Mouse (Mus musculus) midbrain, embryonic 10.5 days (tissue): ENCODE measurements around the gene Scarb1. TPM values are rescaled to one million over a fixed set of nuclear protein-coding genes. Genes with fewer than 3 reads are reported as not detected.

Experiments used
- DNase-seq: peaks from one replicate; pipeline ENCODE4 v3.0.0-alpha.2; 2017; ENCODE audit warnings: low spot score
- H3K27ac ChIP-seq: fragments of 300-500 bp; sonication (generic); replicated peaks from 2 replicates; pipeline ENCODE4 v1.5.1; 2016; ENCODE audit warnings: mild to moderate bottlenecking
- H3K27me3 ChIP-seq: fragments of 300-500 bp; sonication (generic); 2 replicates; pipeline ENCODE4 v1.6.1; 2016; ENCODE audit warnings: low read depth, mild to moderate bottlenecking; ENCODE audit not compliant: poor library complexity, severe bottlenecking
- H3K36me3 ChIP-seq: fragments of 300-500 bp; sonication (generic); 2 replicates; pipeline ENCODE4 v1.6.1; 2016; ENCODE audit warnings: mild to moderate bottlenecking, moderate library complexity
- H3K4me1 ChIP-seq: fragments of 300-500 bp; sonication (generic); 2 replicates; pipeline ENCODE4 v1.6.1; 2016
- H3K4me3 ChIP-seq: fragments of 300-500 bp; sonication (generic); 2 replicates; pipeline ENCODE4 v1.5.1; 2016; ENCODE audit warnings: mild to moderate bottlenecking, moderate library complexity
- H3K9me3 ChIP-seq: fragments of 300-500 bp; sonication (generic); replicated peaks from 2 replicates; pipeline ENCODE4 v1.6.1; 2016; ENCODE audit warnings: mild to moderate bottlenecking
- WGBS: fragments of 180-500 bp; shearing (Covaris S2); methylation state at CpG from one replicate; pipeline ENCODE4 v1.1.7; 2016; 5-methylcytosine and 5-hydroxymethylcytosine counted together
- polyA plus RNA-seq: library from polyadenylated mRNA; unstranded; fragments of >200 nt; fragmentation: Nextera tagmentation; extraction: Ambion mirVana; gene quantifications from 2 replicates; pipeline ENCODE4 v1.2.1, GENCODE M21; 2016

Gene Scarb1
- polyA plus RNA-seq, 1 experiment from 2014 or later = 52.3 TPM

GRCm38 (mm10) chr5:125283748-125284640 is 56.9 kb downstream of the Scarb1 start:
- Histone ChIP-seq H3K36me3 (peaks cover 32% of the 10 kb centered on the region), H3K9me3 (no peaks in the 10 kb centered on the region), H3K4me3 (peak overlapping the region; percentile 49), H3K27me3 (no peaks in the 10 kb centered on the region), H3K27ac (peak overlapping the region; percentile 70; the same call in 1 of the 2 replicates), H3K4me1 (peaks cover 22% of the 10 kb centered on the region)
- WGBS = 17% methylated on average over 35 of the region's 35 CpGs
- peak; percentile 58 for DNase-seq

DNA sequence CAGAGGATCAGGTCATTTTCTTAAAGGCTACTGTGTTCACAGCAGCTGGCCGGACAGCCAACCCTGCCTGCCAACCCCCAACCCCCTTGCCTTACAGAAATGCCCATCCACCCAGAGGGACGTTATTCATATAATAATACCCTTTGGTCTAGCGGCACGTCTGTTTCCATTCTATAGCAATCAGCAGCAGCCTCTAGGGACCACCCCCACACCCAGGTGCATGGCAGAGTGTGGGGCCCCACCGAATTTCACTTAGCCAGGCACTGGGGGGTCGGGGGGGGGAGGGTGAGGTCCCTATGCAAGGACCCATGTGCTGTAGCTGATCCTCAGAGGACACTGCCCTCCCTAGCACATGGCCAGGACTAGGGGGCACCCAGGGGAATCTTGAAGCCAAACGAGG is 61.7 kb downstream of the Scarb1 start:
- Histone ChIP-seq H3K9me3 (no peaks in the 10 kb centered on the region), H3K4me1 (peaks cover 23% of the 10 kb centered on the region), H3K27ac (peak overlapping the region; percentile 42; the same call in 1 of the 2 replicates), H3K36me3 (peaks cover 15% of the 10 kb centered on the region), H3K27me3 (no peaks in the 10 kb centered on the region), H3K4me3 (no peak overlapping the region)
- no peak for DNase-seq
- WGBS = 74% methylated on average over 7 of the region's 7 CpGs

DNA sequence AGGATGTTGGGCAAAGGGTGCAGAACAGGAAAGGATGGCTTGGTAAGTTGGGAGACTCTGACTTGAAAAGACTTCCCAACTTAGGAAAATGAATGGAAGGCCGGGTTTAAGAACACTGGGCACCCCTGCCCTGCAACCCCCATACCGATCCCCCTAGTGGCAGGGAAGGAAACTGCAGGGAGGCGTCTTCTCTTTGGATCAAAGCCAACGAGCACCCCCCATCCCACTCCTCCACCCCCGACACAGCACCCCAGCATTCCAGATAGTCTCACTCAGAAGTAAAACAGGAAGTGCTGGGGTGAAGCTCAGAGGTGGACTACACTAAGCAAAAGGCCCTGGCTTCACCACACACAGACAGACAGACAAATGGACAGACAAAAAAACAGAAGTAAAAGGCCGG is 62.6 kb downstream of the Scarb1 start:
- Histone ChIP-seq H3K4me1 (peaks cover 18% of the 10 kb centered on the region), H3K9me3 (no peaks in the 10 kb centered on the region), H3K4me3 (no peak overlapping the region), H3K36me3 (peaks cover 13% of the 10 kb centered on the region), H3K27me3 (no peaks in the 10 kb centered on the region), H3K27ac (no peak overlapping the region)
- 40% methylated on average over 6 of the region's 6 CpGs for WGBS
- peak; percentile 38 for DNase-seq

GRCm38 (mm10) chr5:125277313-125277712 is 63.6 kb downstream of the Scarb1 start:
- 89% methylated on average over 6 of the region's 6 CpGs for WGBS

GRCm38 (mm10) chr5:125276765-125277164 is 64.1 kb downstream of the Scarb1 start:
- DNase-seq = no peak
- no peak overlapping the region for H3K4me3 ChIP-seq
- H3K9me3 ChIP-seq = no peaks in the 10 kb centered on the region
- peaks cover 19% of the 10 kb centered on the region for H3K4me1 ChIP-seq
- H3K27ac ChIP-seq = no peak overlapping the region
- no peaks in the 10 kb centered on the region for H3K27me3 ChIP-seq
- peaks cover 9% of the 10 kb centered on the region; the same call in 1 of the 2 replicates for H3K36me3 ChIP-seq
- 81% methylated on average over 4 of the region's 4 CpGs for WGBS

More at GRCm38 (mm10) chr5:125277313-125277712, 63.6 kb downstream of the Scarb1 start:
- no peak overlapping the region for H3K4me3 ChIP-seq
- DNase-seq = no peak
- H3K9me3 ChIP-seq = no peaks in the 10 kb centered on the region
- no peak overlapping the region for H3K27ac ChIP-seq
- H3K4me1 ChIP-seq = peaks cover 18% of the 10 kb centered on the region
- peaks cover 9% of the 10 kb centered on the region; the same call in 1 of the 2 replicates for H3K36me3 ChIP-seq
- H3K27me3 ChIP-seq = no peaks in the 10 kb centered on the region

DNA sequence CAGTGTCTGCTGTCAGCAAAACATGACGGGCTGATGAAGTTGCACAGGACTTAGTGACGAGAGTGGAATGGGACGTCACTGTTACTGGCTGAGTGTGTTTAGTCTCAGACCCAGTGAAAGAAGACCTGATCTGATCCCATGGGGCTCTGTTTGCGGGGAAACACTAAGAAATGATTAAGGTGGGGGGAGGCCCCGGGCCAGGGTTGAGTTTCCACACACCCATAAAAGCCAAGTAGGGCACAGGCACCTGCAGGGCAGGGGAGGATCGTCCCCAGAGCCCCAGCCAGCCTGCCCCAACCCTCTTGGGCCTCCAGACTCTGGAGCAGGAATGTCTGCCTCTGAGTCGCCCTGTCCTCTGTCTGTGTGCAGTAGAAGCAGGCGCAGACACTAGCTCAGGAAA is 65.6 kb downstream of the Scarb1 start:
- H3K36me3 ChIP-seq = 0 out of 2 replicates have a peak, but pooled peaks cover 9% of the 10 kb centered on the region
- DNase-seq = no peak
- H3K4me1 ChIP-seq = peaks cover 30% of the 10 kb centered on the region
- no peaks in the 10 kb centered on the region for H3K9me3 ChIP-seq
- no peak overlapping the region for H3K4me3 ChIP-seq
- H3K27me3 ChIP-seq = no peaks in the 10 kb centered on the region; the same call in 1 of the 2 replicates
- WGBS = 81% methylated on average over 8 of the region's 8 CpGs
- H3K27ac ChIP-seq = no peak overlapping the region

DNA sequence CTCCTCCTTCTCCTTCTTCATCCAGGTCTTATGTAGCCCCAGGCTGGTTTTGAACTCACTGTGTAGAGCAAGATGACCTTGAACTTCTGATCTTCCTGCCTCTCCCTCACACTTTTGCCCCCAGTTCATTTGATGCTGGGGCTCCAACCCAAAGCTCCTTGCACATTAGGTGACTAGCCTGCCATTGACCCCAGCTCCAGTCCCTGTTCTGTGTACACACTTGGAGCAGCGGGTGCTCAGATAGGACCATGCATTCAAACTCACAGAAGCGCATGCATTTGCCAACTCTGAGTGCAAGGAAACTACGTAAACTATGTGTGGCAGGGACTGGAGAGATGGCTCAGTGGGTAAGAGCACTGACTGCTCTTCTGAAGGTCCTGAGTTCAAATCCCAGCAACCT is 66.1 kb downstream of the Scarb1 start:
- no peaks in the 10 kb centered on the region for H3K9me3 ChIP-seq
- peaks cover 26% of the 10 kb centered on the region for H3K4me1 ChIP-seq
- H3K27me3 ChIP-seq = no peaks in the 10 kb centered on the region; the same call in 1 of the 2 replicates
- 0 out of 2 replicates have a peak, but pooled peaks cover 9% of the 10 kb centered on the region for H3K36me3 ChIP-seq
- H3K4me3 ChIP-seq = no peak overlapping the region
- H3K27ac ChIP-seq = no peak overlapping the region
- 88% methylated on average over 3 of the region's 3 CpGs for WGBS
- no peak for DNase-seq

GRCm38 (mm10) chr5:125274182-125274581 is 66.7 kb downstream of the Scarb1 start:
- Histone ChIP-seq H3K27me3 (no peaks in the 10 kb centered on the region; the same call in 1 of the 2 replicates), H3K4me1 (peaks cover 21% of the 10 kb centered on the region), H3K4me3 (no peak overlapping the region), H3K27ac (no peak overlapping the region), H3K36me3 (0 out of 2 replicates have a peak, but pooled peaks cover 9% of the 10 kb centered on the region), H3K9me3 (no peaks in the 10 kb centered on the region)
- no peak for DNase-seq
- WGBS = 85% methylated on average over 2 of the region's 2 CpGs

DNA sequence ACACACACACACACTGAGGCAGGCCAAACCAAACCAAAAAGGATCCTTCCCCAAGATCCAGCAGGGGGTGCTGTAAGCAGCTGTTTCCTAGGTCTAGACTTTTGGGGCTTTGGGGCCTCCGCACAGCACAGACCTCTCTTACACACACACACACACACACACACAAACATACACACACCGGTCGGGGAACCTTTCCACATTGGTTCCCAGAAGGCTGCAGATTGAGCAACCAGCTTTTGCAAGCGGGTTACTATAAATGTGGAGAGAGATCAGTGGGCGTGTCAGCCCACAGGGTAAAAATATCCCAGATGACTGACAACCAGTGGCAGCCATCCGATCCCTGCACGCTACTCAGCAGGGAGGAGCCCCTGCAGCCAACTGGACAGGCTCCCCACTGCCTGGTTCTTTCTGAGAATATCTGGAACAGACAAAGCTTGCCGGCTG is 67.2 kb downstream of the Scarb1 start:
- H3K27ac ChIP-seq = no peak overlapping the region
- peak; percentile 44 for DNase-seq
- WGBS = 43% methylated on average over 8 of the region's 8 CpGs
- H3K4me3 ChIP-seq = no peak overlapping the region
- H3K27me3 ChIP-seq = no peaks in the 10 kb centered on the region; the same call in 1 of the 2 replicates
- H3K4me1 ChIP-seq = peaks cover 21% of the 10 kb centered on the region
- H3K9me3 ChIP-seq = no peaks in the 10 kb centered on the region
- 0 out of 2 replicates have a peak, but pooled peaks cover 9% of the 10 kb centered on the region for H3K36me3 ChIP-seq

GRCm38 (mm10) chr5:125272231-125272988 is 68.5 kb downstream of the Scarb1 start:
- Histone ChIP-seq H3K27ac (no peak overlapping the region), H3K27me3 (no peaks in the 10 kb centered on the region; the same call in 1 of the 2 replicates), H3K9me3 (no peaks in the 10 kb centered on the region), H3K36me3 (0 out of 2 replicates have a peak, but pooled peaks cover 8% of the 10 kb centered on the region), H3K4me1 (peaks cover 30% of the 10 kb centered on the region), H3K4me3 (no peak overlapping the region)
- DNase-seq = no peak
- WGBS = 84% methylated on average over 10 of the region's 10 CpGs

- Histone ChIP-seq H3K9me3 (no peaks in the 10 kb centered on the region), H3K36me3 (0 out of 2 replicates have a peak, but pooled peaks cover 2% of the 10 kb centered on the region), H3K27me3 (no peaks in the 10 kb centered on the region; the same call in 1 of the 2 replicates), H3K4me3 (no peak overlapping the region), H3K4me1 (peaks cover 35% of the 10 kb centered on the region), H3K27ac (no peak overlapping the region)
- peak; percentile 82 for DNase-seq
- WGBS = 13% methylated on average over 15 of the region's 15 CpGs
These were observed 69.2 kb downstream of the Scarb1 start for GRCm38 (mm10) chr5:125271531-125272203.

GRCm38 (mm10) chr5:125270587-125271130 is 70.2 kb downstream of the Scarb1 start:
- H3K4me1 ChIP-seq = peaks cover 35% of the 10 kb centered on the region
- 19% methylated on average over 12 of the region's 12 CpGs for WGBS
- no peak overlapping the region for H3K4me3 ChIP-seq

More at GRCm38 (mm10) chr5:125270587-125271130, 70.2 kb downstream of the Scarb1 start:
- H3K9me3 ChIP-seq = no peaks in the 10 kb centered on the region
- DNase-seq = peak; percentile 80
- no peak overlapping the region for H3K27ac ChIP-seq
- H3K36me3 ChIP-seq = no peaks in the 10 kb centered on the region
- H3K27me3 ChIP-seq = no peaks in the 10 kb centered on the region; the same call in 1 of the 2 replicates
